Mouse (Mus musculus): ENCODE data around the gene Frmpd2. TPM values are rescaled to one million over a fixed set of nuclear protein-coding genes. Genes with fewer than 3 reads are reported as not detected.

Gene Frmpd2
- polyA plus RNA-seq, 1 experiment from 2014 or later: 0.03 TPM

GRCm38 (mm10) chr14:33467766-33468165 lies 3.7 kb upstream of the Frmpd2 start:
- WGBS: 63% methylated on average over 6 of the region's 6 CpGs

GRCm38 (mm10) chr14:33474461-33474860 lies 3.0 kb downstream of the Frmpd2 start:
- WGBS: 58% methylated on average over 2 of the region's 2 CpGs
- no peak for ATAC-seq (ENCODE audit: insufficient number of reproducible peaks, low FRiP score)
- Histone ChIP-seq H3K27me3 (replicated peaks) (no peaks in the 10 kb centered on the region), H3K4me2 (no peak overlapping the region), H3K4me3 (no peak overlapping the region), H3K9ac (no peak overlapping the region), H3K4me1 (replicated peaks) (peaks cover 5% of the 10 kb centered on the region), H3K27ac (ENCODE audit: poor library complexity, severe bottlenecking) (no peak overlapping the region), H3K36me3 (no peaks in the 10 kb centered on the region), H3K9me3 (replicated peaks) (no peaks in the 10 kb centered on the region)

More at GRCm38 (mm10) chr14:33467766-33468165, 3.7 kb upstream of the Frmpd2 start:
- Histone ChIP-seq H3K9ac (no peak overlapping the region), H3K36me3 (no peaks in the 10 kb centered on the region), H3K4me2 (no peak overlapping the region), H3K4me3 (no peak overlapping the region), H3K4me1 (replicated peaks) (no peaks in the 10 kb centered on the region), H3K27ac (ENCODE audit: poor library complexity, severe bottlenecking) (no peak overlapping the region), H3K9me3 (replicated peaks) (no peaks in the 10 kb centered on the region), H3K27me3 (replicated peaks) (no peaks in the 10 kb centered on the region)
- ATAC-seq (ENCODE audit: insufficient number of reproducible peaks, low FRiP score): no peak

DNA sequence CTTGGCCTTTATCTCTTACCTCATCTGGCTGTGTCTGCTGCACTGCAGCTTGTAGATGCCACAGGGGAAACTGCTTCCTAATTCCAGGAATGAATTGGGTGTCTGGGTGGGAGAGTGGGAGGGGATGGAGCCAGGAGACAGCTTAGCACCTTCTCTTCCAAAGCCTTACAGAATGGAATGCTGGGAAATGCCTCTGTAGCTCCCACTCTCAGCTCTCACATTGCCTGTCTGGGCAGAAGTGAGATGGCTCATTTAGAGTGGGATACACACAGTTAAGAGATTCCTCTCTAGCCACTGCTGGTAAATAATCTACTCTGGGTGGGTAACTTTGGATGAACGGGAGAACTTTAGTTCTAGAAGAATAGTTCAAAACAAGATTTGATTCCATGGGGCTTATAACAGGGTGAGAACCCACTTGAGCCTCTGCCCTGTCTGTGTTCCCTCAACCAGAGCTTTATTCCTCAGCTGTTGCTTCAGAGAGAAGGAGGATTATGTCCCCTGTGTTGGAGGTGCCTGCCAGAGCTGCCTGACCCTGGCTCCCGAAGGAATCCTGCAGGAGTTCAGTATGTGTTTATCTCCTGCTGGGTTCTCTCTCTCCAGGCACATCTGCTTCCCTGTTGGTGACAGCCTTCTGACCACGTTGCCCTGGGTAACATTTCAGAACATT lies 4.7 kb downstream of the Frmpd2 start:
- WGBS: 9% methylated on average over 3 of the region's 3 CpGs
- Histone ChIP-seq H3K9me3 (replicated peaks) (no peaks in the 10 kb centered on the region), H3K36me3 (no peaks in the 10 kb centered on the region), H3K4me2 (no peak overlapping the region), H3K4me3 (no peak overlapping the region), H3K9ac (no peak overlapping the region), H3K27ac (ENCODE audit: poor library complexity, severe bottlenecking) (no peak overlapping the region), H3K4me1 (replicated peaks) (peaks cover 5% of the 10 kb centered on the region), H3K27me3 (replicated peaks) (no peaks in the 10 kb centered on the region)
- ATAC-seq (ENCODE audit: insufficient number of reproducible peaks, low FRiP score): no peak

- ATAC-seq (ENCODE audit: insufficient number of reproducible peaks, low FRiP score): no peak
- H3K36me3 ChIP-seq: no peaks in the 10 kb centered on the region
- no peaks in the 10 kb centered on the region for H3K9me3 ChIP-seq (replicated peaks)
- no peak overlapping the region for H3K9ac ChIP-seq
- no peaks in the 10 kb centered on the region for H3K27me3 ChIP-seq (replicated peaks)
- 27% methylated on average over 3 of the region's 3 CpGs for WGBS
- H3K4me1 ChIP-seq (replicated peaks): peaks cover 5% of the 10 kb centered on the region; the same call in 1 of the 2 replicates
- H3K4me2 ChIP-seq: 0 out of 2 replicates have a peak overlapping the region, but pooled peaks have one; percentile 16
- no peak overlapping the region for H3K27ac ChIP-seq (ENCODE audit: poor library complexity, severe bottlenecking)
- no peak overlapping the region for H3K4me3 ChIP-seq
Observed at GRCm38 (mm10) chr14:33481991-33482390, 10.5 kb downstream of the Frmpd2 start.

DNA sequence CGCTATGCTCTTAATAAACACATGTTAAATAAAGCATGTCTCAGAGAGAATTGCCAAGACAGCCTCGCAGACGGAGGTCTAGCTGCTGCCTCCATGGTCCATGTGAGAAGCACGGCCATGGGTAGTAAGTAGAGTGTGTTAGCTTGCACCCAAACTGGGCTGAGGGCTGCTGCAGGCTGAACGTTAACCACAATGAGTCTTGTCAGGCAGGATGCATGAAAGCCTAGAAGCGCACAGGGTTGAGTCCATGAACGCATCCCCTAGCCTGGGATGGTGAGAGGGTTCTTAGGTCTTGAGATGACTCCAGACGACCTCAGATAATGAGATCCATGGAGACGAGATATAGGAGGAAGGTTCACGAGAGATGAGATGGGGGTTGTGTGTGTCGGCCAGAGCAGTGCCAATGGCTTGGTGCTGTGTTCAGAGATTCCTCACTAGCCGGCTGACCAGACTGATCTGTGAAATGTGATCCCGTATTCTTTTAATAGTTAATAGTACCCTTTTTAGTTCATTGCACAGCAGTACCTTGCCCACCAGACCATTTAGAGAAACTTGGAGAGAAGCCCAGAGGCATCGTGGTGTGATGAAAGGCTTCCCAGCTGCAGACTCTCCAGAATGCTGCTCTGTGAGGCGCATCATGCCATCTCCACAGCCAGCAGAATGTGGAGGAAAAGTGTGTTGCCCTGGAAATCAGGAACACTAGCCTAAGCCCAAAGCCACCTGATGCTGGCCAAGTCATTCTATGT lies 16.5 kb downstream of the Frmpd2 start:
- H3K27me3 ChIP-seq (replicated peaks): no peaks in the 10 kb centered on the region
- no peaks in the 10 kb centered on the region for H3K36me3 ChIP-seq
- WGBS: 39% methylated on average over 15 of the region's 15 CpGs
- H3K9me3 ChIP-seq (replicated peaks): no peaks in the 10 kb centered on the region
- no peak overlapping the region for H3K9ac ChIP-seq
- no peak overlapping the region for H3K27ac ChIP-seq (ENCODE audit: poor library complexity, severe bottlenecking)
- peaks cover 14% of the 10 kb centered on the region for H3K4me1 ChIP-seq (replicated peaks)
- no peak overlapping the region for H3K4me2 ChIP-seq
- no peak overlapping the region for H3K4me3 ChIP-seq
- no peak; the same call in 1 of the 2 replicates for ATAC-seq (ENCODE audit: insufficient number of reproducible peaks, low FRiP score)

- Histone ChIP-seq H3K4me3 (no peak overlapping the region), H3K9me3 (replicated peaks) (no peaks in the 10 kb centered on the region), H3K27me3 (replicated peaks) (no peaks in the 10 kb centered on the region), H3K9ac (no peak overlapping the region), H3K4me2 (no peak overlapping the region), H3K36me3 (no peaks in the 10 kb centered on the region), H3K27ac (ENCODE audit: poor library complexity, severe bottlenecking) (no peak overlapping the region), H3K4me1 (replicated peaks) (peaks cover 12% of the 10 kb centered on the region; the same call in 1 of the 2 replicates)
- WGBS: 70% methylated on average over 4 of the region's 4 CpGs
- no peak for ATAC-seq (ENCODE audit: insufficient number of reproducible peaks, low FRiP score)
Observed at GRCm38 (mm10) chr14:33495226-33495625, 23.7 kb downstream of the Frmpd2 start.

- Histone ChIP-seq H3K9me3 (replicated peaks) (no peaks in the 10 kb centered on the region), H3K9ac (no peak overlapping the region), H3K27me3 (replicated peaks) (no peaks in the 10 kb centered on the region), H3K4me3 (no peak overlapping the region), H3K27ac (ENCODE audit: poor library complexity, severe bottlenecking) (no peak overlapping the region), H3K36me3 (no peaks in the 10 kb centered on the region), H3K4me2 (no peak overlapping the region), H3K4me1 (replicated peaks) (peaks cover 12% of the 10 kb centered on the region; the same call in 1 of the 2 replicates)
- 56% methylated on average over 5 of the region's 5 CpGs for WGBS
- no peak for ATAC-seq (ENCODE audit: insufficient number of reproducible peaks, low FRiP score)
Observed at GRCm38 (mm10) chr14:33497418-33497817, 25.9 kb downstream of the Frmpd2 start.

DNA sequence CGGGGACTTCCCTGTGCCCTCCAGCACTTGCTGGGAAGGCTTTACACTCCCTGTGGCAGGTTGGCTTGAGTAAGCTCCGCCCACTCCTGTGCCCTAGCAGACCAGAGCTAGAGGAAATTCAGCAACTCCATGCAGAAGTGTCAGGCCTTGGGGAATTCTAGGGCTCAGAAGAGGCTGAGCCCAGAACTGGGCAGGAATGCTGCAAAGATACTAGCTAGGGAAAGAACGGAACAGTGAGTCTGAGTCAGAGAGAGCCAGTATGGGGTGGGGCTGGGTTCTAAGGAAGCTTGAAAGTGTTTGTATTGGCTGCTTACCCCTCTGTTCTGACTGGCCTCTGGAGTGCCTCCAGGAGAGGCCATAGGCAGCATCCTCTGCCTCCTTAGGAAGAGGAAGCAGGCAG lies 27.4 kb downstream of the Frmpd2 start:
- Histone ChIP-seq H3K27ac (ENCODE audit: poor library complexity, severe bottlenecking) (no peak overlapping the region), H3K9me3 (replicated peaks) (no peaks in the 10 kb centered on the region), H3K4me1 (replicated peaks) (peaks cover 12% of the 10 kb centered on the region; the same call in 1 of the 2 replicates), H3K36me3 (no peaks in the 10 kb centered on the region), H3K4me3 (no peak overlapping the region), H3K27me3 (replicated peaks) (no peaks in the 10 kb centered on the region; the same call in 1 of the 2 replicates), H3K9ac (no peak overlapping the region), H3K4me2 (no peak overlapping the region)
- 48% methylated on average over 3 of the region's 3 CpGs for WGBS
- ATAC-seq (ENCODE audit: insufficient number of reproducible peaks, low FRiP score): peak; percentile 37; the same call in 1 of the 2 replicates

DNA sequence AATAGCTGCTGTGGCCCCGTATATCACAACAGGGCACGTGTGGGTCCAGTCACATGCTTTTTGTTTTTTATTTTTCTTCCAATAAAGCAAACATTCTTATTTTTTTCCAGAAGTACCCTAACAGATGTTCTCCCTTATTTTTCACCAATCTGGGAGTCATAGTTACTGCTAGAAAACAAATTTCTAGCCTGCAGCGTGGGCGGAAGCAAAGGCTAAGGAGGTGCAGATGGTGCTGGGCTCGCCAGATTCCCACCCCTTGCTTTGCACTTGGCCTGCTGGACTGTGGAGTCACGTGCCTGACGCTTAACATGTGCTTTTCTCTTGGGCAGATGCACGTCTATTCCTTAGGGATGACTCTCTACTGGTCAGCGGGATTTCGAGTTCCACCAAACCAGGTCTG lies 29.1 kb downstream of the Frmpd2 start:
- 78% methylated on average over 10 of the region's 10 CpGs for WGBS
- no peak overlapping the region for H3K4me2 ChIP-seq
- H3K27me3 ChIP-seq (replicated peaks): peaks cover 5% of the 10 kb centered on the region
- H3K4me1 ChIP-seq (replicated peaks): peaks cover 12% of the 10 kb centered on the region; the same call in 1 of the 2 replicates
- no peaks in the 10 kb centered on the region for H3K36me3 ChIP-seq
- H3K27ac ChIP-seq (ENCODE audit: poor library complexity, severe bottlenecking): no peak overlapping the region
- no peak for ATAC-seq (ENCODE audit: insufficient number of reproducible peaks, low FRiP score)
- no peaks in the 10 kb centered on the region for H3K9me3 ChIP-seq (replicated peaks)
- no peak overlapping the region for H3K4me3 ChIP-seq
- H3K9ac ChIP-seq: no peak overlapping the region

DNA sequence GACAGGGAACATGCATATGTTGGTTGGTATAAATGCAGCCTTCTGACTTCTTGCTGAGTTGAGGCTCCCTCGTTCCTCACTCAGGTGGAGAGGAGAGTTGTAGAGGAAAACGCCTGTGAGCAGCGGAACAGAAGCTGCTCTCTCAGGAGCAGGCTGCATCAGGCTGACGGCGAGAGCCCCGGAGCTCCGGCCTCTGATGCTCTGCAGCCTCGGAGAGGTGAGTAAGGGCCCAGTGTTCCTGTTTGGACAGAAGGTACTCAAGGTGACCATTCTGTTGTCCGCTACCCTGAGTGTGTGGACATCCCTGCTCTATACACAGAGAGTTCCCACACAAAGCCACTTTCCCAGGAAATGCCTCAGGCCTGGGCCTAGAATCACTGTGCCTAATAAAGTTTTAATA lies 31.8 kb downstream of the Frmpd2 start:
- no peak overlapping the region for H3K9ac ChIP-seq
- H3K4me1 ChIP-seq (replicated peaks): 0 out of 2 replicates have a peak, but pooled peaks cover 5% of the 10 kb centered on the region
- peaks cover 10% of the 10 kb centered on the region for H3K27me3 ChIP-seq (replicated peaks)
- H3K36me3 ChIP-seq: no peaks in the 10 kb centered on the region
- no peak overlapping the region for H3K4me3 ChIP-seq
- ATAC-seq (ENCODE audit: insufficient number of reproducible peaks, low FRiP score): no peak
- H3K4me2 ChIP-seq: no peak overlapping the region
- H3K27ac ChIP-seq (ENCODE audit: poor library complexity, severe bottlenecking): no peak overlapping the region
- 83% methylated on average over 9 of the region's 9 CpGs for WGBS
- no peaks in the 10 kb centered on the region for H3K9me3 ChIP-seq (replicated peaks)

DNA sequence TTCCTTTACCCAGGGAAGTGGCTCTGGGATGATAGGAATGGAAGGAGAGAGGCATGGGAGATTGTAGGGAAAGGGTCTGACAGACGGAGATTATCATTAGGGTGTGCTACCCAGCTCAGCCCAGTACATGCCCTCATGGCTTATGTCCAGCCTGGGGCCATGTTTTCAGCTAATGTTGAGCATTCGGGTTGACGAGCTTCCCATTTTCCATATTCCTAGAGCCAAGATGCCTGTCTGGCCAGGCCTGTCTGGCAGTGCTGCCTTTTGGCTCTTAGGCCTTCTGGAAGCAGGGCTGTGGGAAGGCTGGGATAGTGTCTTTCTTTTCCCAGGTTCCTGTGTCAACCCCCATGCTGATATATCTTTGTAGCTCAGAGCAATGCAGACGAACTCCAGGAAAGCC lies 35.2 kb downstream of the Frmpd2 start:
- ATAC-seq (ENCODE audit: insufficient number of reproducible peaks, low FRiP score): no peak
- 58% methylated on average over 4 of the region's 4 CpGs for WGBS

More for the DNA sequence above, 35.2 kb downstream of the Frmpd2 start:
- no peaks in the 10 kb centered on the region for H3K4me1 ChIP-seq (replicated peaks)
- no peak overlapping the region for H3K27ac ChIP-seq (ENCODE audit: poor library complexity, severe bottlenecking)
- no peak overlapping the region for H3K4me3 ChIP-seq
- H3K9ac ChIP-seq: no peak overlapping the region
- no peaks in the 10 kb centered on the region for H3K36me3 ChIP-seq
- no peak overlapping the region for H3K4me2 ChIP-seq
- no peaks in the 10 kb centered on the region for H3K9me3 ChIP-seq (replicated peaks)
- peaks cover 22% of the 10 kb centered on the region for H3K27me3 ChIP-seq (replicated peaks)
